Comparison of ENCODE assay signal across 14 mouse cellular contexts in genomic region chr4:107520071-107520470, GRCm38 (mm10).
"Had no signal": no experiment of that assay in that cellular context is flagged by ENCODE, and none has a peak within 500 bp of the region (broad histone marks: within the 10 kb centered on the region; RNA-seq: fewer than 3 reads in every experiment).

No protein-coding gene starts in this region.

- H3K27me3 ChIP-seq: kidney, embryonic 15.5 days; limb, embryonic 12.5 days; liver, embryonic 13.5 days; neural tube, embryonic 15.5 days had no signal

- H3K9ac ChIP-seq: kidney, embryonic 15.5 days; limb, embryonic 12.5 days; liver, embryonic 13.5 days; liver, postnatal 0 days; neural tube, embryonic 15.5 days had no signal

- H3K27ac ChIP-seq: kidney, embryonic 15.5 days; limb, embryonic 12.5 days; liver, embryonic 13.5 days; midbrain, embryonic 10.5 days; neural tube, embryonic 15.5 days had no signal

- ATAC-seq: liver, postnatal 0 days had no signal

- H3K4me3 ChIP-seq: kidney, embryonic 15.5 days; limb, embryonic 12.5 days; liver, embryonic 13.5 days; midbrain, embryonic 10.5 days; myocyte; neural tube, embryonic 15.5 days had no signal

- H3K4me1 ChIP-seq: liver, embryonic 13.5 days had no signal

- H3K4me2 ChIP-seq: kidney, embryonic 15.5 days; limb, embryonic 12.5 days; liver, embryonic 13.5 days; neural tube, embryonic 15.5 days had no signal

- H3K9me3 ChIP-seq: kidney, embryonic 15.5 days; limb, embryonic 12.5 days; liver, embryonic 13.5 days; midbrain, embryonic 10.5 days; neural tube, embryonic 15.5 days had no signal

- DNase-seq: kidney, adult 18-20 months; liver; liver, embryonic 13.5 days; liver, postnatal 0 days; midbrain, embryonic 14.5 days; right cerebral cortex, adult 18-20 months; right cerebral cortex, postnatal 25 days; thymus, adult 18-20 months; thymus, postnatal 25 days had no signal

- H3K36me3 ChIP-seq: kidney, embryonic 15.5 days; limb, embryonic 12.5 days; liver, embryonic 13.5 days; midbrain, embryonic 10.5 days; neural tube, embryonic 15.5 days had no signal
